Mouse (Mus musculus) megakaryocyte, embryonic 14.5 days (primary cell): Measurements from ENCODE around the gene Aldh2.

Experiments used
- FLI1 ChIP-seq: IDR thresholded peaks from 2 replicates; pipeline ENCODE4 v1.6.1; 2012; ENCODE audit warnings: low read length, inconsistent platforms, mixed read lengths
- GATA1 ChIP-seq: IDR thresholded peaks from 3 replicates; pipeline ENCODE4 v1.6.1; 2012; ENCODE audit warnings: mixed read lengths, low read length, inconsistent platforms, borderline replicate concordance

GRCm38 (mm10) chr5:121535116-121535515 lies 58.5 kb downstream of the Aldh2 start:
- no peak for TF ChIP-seq GATA1
- no peak for TF ChIP-seq FLI1
